Mouse (Mus musculus) testis, adult 2 months (tissue): ENCODE measurements around the gene Mdm2. TPM values are rescaled to one million over a fixed set of nuclear protein-coding genes. Genes with fewer than 3 reads are reported as not detected.
"Not testable (repeated sequence)": the region's sequence is repeated elsewhere in the genome, so short reads cannot be mapped to it uniquely, and the experiment has no call there.

ENCODE experiments used
- H3K27ac ChIP-seq: fragments of 200-500 bp; 2 replicates; pipeline ENCODE4 v1.5.1; 2012; ENCODE audit warnings: low read depth, low read length; ENCODE audit not compliant: control insufficient read depth, insufficient read depth
- H3K27me3 ChIP-seq: fragments of 200-500 bp; 2 replicates; pipeline ENCODE4 v1.6.1; 2012; ENCODE audit warnings: mild to moderate bottlenecking, low read length, moderate library complexity; ENCODE audit not compliant: control insufficient read depth, insufficient read depth
- H3K36me3 ChIP-seq: fragments of 200-500 bp; 2 replicates; pipeline ENCODE4 v1.6.1; 2012; ENCODE audit warnings: mild to moderate bottlenecking, low read length; ENCODE audit not compliant: control insufficient read depth, insufficient read depth
- H3K4me1 ChIP-seq: fragments of 200-500 bp; 2 replicates; pipeline ENCODE4 v1.6.1; 2012; ENCODE audit warnings: low read length; ENCODE audit not compliant: control insufficient read depth, insufficient read depth
- H3K4me3 ChIP-seq: fragments of 200-500 bp; 2 replicates; pipeline ENCODE4 v1.5.1; 2012; ENCODE audit warnings: low read depth, mild to moderate bottlenecking, low read length, moderate library complexity, mixed read lengths; ENCODE audit not compliant: control insufficient read depth
- CTCF ChIP-seq: fragments of 200-500 bp; IDR thresholded peaks from 2 replicates; pipeline ENCODE4 v1.5.1; 2012; ENCODE audit warnings: low read depth, mild to moderate bottlenecking, inconsistent platforms, low read length, moderate library complexity; ENCODE audit not compliant: control insufficient read depth, insufficient read depth, insufficient replicate concordance
- POLR2A ChIP-seq: fragments of 200-500 bp; IDR thresholded peaks from 2 replicates; pipeline ENCODE4 v1.6.1; 2012; ENCODE audit warnings: low read depth, mild to moderate bottlenecking, inconsistent platforms, low read length, moderate library complexity; ENCODE audit not compliant: control insufficient read depth
- polyA plus RNA-seq: library from polyadenylated mRNA; depleted of rRNA; stranded (reverse); fragments of >200 nt; gene quantifications from 2 replicates; pipeline ENCODE4 v1.2.3, GENCODE M21; 2012

Mdm2 gene
- polyA plus RNA-seq, 1 experiment: 99.3 TPM

GRCm38 (mm10) chr10:117740171-117740570 is 29.6 kb upstream of the Mdm2 start:
- peaks cover 2% of the 10 kb centered on the region; the same call in 1 of the 2 replicates for H3K36me3 ChIP-seq
- H3K4me1 ChIP-seq: no peaks in the 10 kb centered on the region; the same call in 1 of the 2 replicates
- no peak overlapping the region for H3K27ac ChIP-seq
- H3K4me3 ChIP-seq: no peak overlapping the region
- no peaks in the 10 kb centered on the region for H3K27me3 ChIP-seq
- TF ChIP-seq CTCF (no peak), POLR2A (no peak)

GRCm38 (mm10) chr10:117739648-117739948 is 29.0 kb upstream of the Mdm2 start:
- H3K27me3 ChIP-seq: no peaks in the 10 kb centered on the region
- TF ChIP-seq CTCF (no peak), POLR2A (no peak)
- no peak overlapping the region for H3K27ac ChIP-seq
- no peaks in the 10 kb centered on the region for H3K4me1 ChIP-seq
- H3K4me3 ChIP-seq: no peak overlapping the region
- peaks cover 2% of the 10 kb centered on the region; the same call in 1 of the 2 replicates for H3K36me3 ChIP-seq

- Histone ChIP-seq H3K4me1 (no peaks in the 10 kb centered on the region), H3K4me3 (no peak overlapping the region), H3K36me3 (peaks cover 2% of the 10 kb centered on the region; the same call in 1 of the 2 replicates), H3K27ac (no peak overlapping the region), H3K27me3 (no peaks in the 10 kb centered on the region)
- TF ChIP-seq POLR2A: no peak
- TF ChIP-seq CTCF: no peak
Measured at GRCm38 (mm10) chr10:117738928-117739647, 28.5 kb upstream of the Mdm2 start.

- H3K27me3 ChIP-seq: no peaks in the 10 kb centered on the region
- H3K4me3 ChIP-seq: no peak overlapping the region
- H3K36me3 ChIP-seq: peaks cover 2% of the 10 kb centered on the region; the same call in 1 of the 2 replicates
- no peak overlapping the region for H3K27ac ChIP-seq
- no peak for TF ChIP-seq CTCF
- TF ChIP-seq POLR2A: no peak
- H3K4me1 ChIP-seq: no peaks in the 10 kb centered on the region
Measured at GRCm38 (mm10) chr10:117738140-117738921, 27.8 kb upstream of the Mdm2 start.

- H3K36me3 ChIP-seq, H3K4me1 ChIP-seq: not testable (repeated sequence)
Measured at GRCm38 (mm10) chr10:117737498-117737897, 26.9 kb upstream of the Mdm2 start.

GRCm38 (mm10) chr10:117737075-117737474 is 26.5 kb upstream of the Mdm2 start:
- Histone ChIP-seq H3K4me1 (no peaks in the 10 kb centered on the region), H3K36me3 (peaks cover 2% of the 10 kb centered on the region; the same call in 1 of the 2 replicates), H3K27me3 (no peaks in the 10 kb centered on the region), H3K4me3 (no peak overlapping the region), H3K27ac (no peak overlapping the region)
- TF ChIP-seq CTCF (no peak), POLR2A (no peak)

More at GRCm38 (mm10) chr10:117737498-117737897, 26.9 kb upstream of the Mdm2 start:
- H3K4me3 ChIP-seq, H3K27ac ChIP-seq, H3K27me3 ChIP-seq: not testable (repeated sequence)

- peaks cover 2% of the 10 kb centered on the region; the same call in 1 of the 2 replicates for H3K36me3 ChIP-seq
Measured at GRCm38 (mm10) chr10:117736573-117736972, 26.0 kb upstream of the Mdm2 start.

GRCm38 (mm10) chr10:117735396-117735795 is 24.8 kb upstream of the Mdm2 start:
- not testable (repeated sequence) for H3K4me1 ChIP-seq, H3K27me3 ChIP-seq, H3K36me3 ChIP-seq, H3K27ac ChIP-seq, H3K4me3 ChIP-seq

More at GRCm38 (mm10) chr10:117736573-117736972, 26.0 kb upstream of the Mdm2 start:
- TF ChIP-seq POLR2A (no peak), CTCF (no peak)
- Histone ChIP-seq H3K27ac (no peak overlapping the region), H3K4me3 (no peak overlapping the region), H3K27me3 (no peaks in the 10 kb centered on the region), H3K4me1 (no peaks in the 10 kb centered on the region)

GRCm38 (mm10) chr10:117734104-117734852 is 23.7 kb upstream of the Mdm2 start:
- H3K4me3 ChIP-seq, H3K27ac ChIP-seq, H3K4me1 ChIP-seq, H3K27me3 ChIP-seq, H3K36me3 ChIP-seq: not testable (repeated sequence)

GRCm38 (mm10) chr10:117733626-117734025 is 23.1 kb upstream of the Mdm2 start:
- H3K36me3 ChIP-seq, H3K4me1 ChIP-seq, H3K4me3 ChIP-seq, H3K27me3 ChIP-seq, H3K27ac ChIP-seq: not testable (repeated sequence)
